Mouse (Mus musculus): ENCODE results near the gene Atp6v0a1. TPM values are rescaled to one million over a fixed set of nuclear protein-coding genes. Genes with fewer than 3 reads are reported as not detected.

Atp6v0a1 gene
- polyA plus RNA-seq, 1 experiment from 2014 or later: 143 TPM

DNA sequence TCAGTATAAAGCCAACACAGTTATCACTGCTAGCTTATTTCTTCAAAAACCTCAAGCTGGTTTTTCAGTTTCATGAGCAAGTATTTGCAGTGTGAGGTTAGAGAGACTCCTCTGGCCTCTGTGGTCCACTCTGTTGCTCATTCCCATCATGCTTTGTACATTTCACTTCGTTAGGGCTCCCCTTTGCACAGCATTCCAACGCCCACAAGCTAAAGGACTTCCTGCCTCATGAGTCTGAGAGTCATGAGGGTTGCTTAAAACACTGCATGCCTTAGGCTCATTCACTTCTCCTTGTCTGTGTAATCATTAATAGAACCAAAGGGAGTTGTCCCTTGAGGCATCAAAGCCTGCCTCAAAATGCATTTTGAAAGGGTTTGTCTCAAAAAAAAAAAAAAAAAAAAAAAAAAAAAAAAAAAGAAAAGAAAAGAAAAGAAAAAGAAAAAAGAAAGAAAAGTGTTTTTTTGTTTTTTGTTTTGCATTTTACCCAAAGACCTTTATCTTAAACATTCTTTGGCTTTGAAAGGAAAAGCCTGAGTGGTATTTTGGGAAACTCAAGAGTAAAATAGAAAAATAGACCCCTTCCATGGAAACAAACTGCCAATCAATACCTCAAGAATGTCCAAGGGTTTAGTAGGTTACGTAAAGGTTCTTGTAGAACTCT, 6.1 kb upstream of the Atp6v0a1 start:
- H3K9me3 ChIP-seq (ENCODE audit: control insufficient read depth, low read length): no peaks in the 10 kb centered on the region
- H3K27me3 ChIP-seq (ENCODE audit: control insufficient read depth, insufficient read depth, low read length): no peaks in the 10 kb centered on the region
- no peaks in the 10 kb centered on the region for H3K36me3 ChIP-seq (replicated peaks; ENCODE audit: control insufficient read depth, insufficient read depth)
- no peak overlapping the region for H3K4me3 ChIP-seq (replicated peaks; ENCODE audit: low read length)
- 41% methylated on average over 3 of the region's 3 CpGs for WGBS
- peaks cover 2% of the 10 kb centered on the region; the same call in 1 of the 2 replicates for H3K4me1 ChIP-seq (replicated peaks; ENCODE audit: control insufficient read depth, insufficient read depth, low read length)
- no peak overlapping the region for H3K27ac ChIP-seq
- DNase-seq (ENCODE audit: low spot score): no peak
- H3K4me2 ChIP-seq (replicated peaks): no peak overlapping the region
- ATAC-seq (ENCODE audit: low FRiP score): no peak
- no peak overlapping the region for H3K9ac ChIP-seq

DNA sequence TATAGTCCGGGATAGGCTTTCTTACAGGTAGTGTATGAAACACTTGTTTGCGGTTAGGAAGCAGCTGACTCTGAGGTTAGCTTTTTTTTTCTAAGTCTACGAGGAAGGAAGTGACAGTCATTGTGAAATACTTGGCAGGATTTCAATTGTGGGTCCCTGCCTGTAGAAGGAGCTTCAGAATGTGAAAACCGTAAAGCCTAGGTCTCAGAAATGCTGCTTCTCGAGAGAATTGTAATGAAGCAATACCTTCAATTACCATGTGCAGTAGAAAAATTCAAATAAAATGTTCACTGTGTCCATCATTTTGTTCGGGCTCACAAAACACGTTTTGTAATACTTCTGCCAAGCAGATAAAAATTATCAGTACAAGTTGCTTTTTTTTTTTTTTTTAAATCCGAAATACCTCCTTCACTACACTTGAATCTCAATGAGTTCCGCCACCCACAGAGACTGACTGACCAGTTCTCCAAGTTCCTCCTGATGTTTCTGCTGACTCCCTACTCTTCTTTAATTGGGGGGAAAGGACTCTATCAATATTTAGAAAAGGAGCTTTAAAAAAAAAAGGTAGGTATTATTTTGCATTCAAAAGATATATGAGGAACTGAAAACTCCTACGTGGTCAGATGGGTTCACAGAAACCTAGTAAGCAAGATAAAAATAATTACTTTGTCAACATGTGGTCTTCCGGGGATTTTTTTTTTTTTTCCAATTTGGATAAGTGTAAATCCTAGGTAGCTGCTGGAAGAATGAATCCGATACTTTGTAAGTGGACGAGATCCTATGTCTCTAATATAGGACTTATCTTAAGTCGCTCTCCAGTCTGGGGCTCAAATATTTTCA, 826 bp upstream of the Atp6v0a1 start:
- no peak for DNase-seq (ENCODE audit: low spot score)
- Histone ChIP-seq H3K27ac (peak overlapping the region; percentile 91), H3K4me1 (replicated peaks; ENCODE audit: control insufficient read depth, insufficient read depth, low read length) (peaks cover 25% of the 10 kb centered on the region), H3K4me2 (replicated peaks) (peak overlapping the region; percentile 58), H3K27me3 (ENCODE audit: control insufficient read depth, insufficient read depth, low read length) (no peaks in the 10 kb centered on the region), H3K4me3 (replicated peaks; ENCODE audit: low read length) (peak overlapping the region; percentile 64), H3K9me3 (ENCODE audit: control insufficient read depth, low read length) (no peaks in the 10 kb centered on the region), H3K9ac (peak overlapping the region; percentile 55), H3K36me3 (replicated peaks; ENCODE audit: control insufficient read depth, insufficient read depth) (peaks cover 14% of the 10 kb centered on the region)
- WGBS: 49% methylated on average over 14 of the region's 14 CpGs
- ATAC-seq (ENCODE audit: low FRiP score): no peak

DNA sequence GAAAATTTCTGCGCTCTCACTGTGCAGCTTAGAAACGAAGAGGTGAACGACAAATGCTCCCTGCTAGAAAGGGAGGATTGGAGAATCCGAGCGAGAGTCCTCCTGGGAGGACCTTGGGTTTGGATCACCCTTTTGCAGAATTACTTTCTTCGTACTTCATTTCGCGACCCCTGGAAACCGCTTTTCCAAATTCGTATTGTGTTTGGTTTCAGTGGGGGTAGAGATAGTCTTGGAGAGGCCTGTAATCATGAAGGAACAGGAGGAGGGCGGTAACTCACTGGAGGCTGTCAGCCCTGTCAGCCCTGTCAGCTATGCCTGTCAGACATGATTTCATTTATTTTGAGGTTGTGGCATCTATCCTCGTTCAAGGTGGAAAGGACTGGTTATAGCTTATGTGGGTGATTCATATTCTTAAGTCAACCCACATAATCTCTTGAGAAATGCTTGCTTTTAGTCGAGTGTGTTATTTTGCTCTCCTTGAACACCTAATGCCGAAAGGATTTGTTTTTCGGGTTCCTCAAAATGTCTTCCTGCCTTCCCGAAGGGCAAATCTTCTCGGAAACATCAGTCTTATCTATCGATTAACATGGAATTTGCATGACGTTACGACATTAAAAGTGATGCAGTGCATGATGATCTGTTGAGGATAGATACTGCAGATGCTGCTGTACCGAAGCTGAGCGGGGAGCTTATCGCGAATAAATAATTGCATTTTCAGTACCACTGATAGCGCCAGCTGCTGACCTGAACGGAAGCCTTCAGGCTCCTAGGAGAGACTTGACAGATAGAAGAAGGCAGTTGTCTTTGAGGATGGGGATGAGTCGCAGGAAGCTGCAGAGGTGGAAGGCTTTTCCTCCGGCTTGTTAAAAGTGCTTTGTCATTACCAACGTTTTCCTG, 884 bp downstream of the Atp6v0a1 start:
- Histone ChIP-seq H3K4me2 (replicated peaks) (peak overlapping the region; percentile 58), H3K9ac (peak overlapping the region; percentile 81), H3K36me3 (replicated peaks; ENCODE audit: control insufficient read depth, insufficient read depth) (peaks cover 31% of the 10 kb centered on the region), H3K4me1 (replicated peaks; ENCODE audit: control insufficient read depth, insufficient read depth, low read length) (peaks cover 25% of the 10 kb centered on the region), H3K27ac (peak overlapping the region; percentile 91), H3K9me3 (ENCODE audit: control insufficient read depth, low read length) (no peaks in the 10 kb centered on the region), H3K27me3 (ENCODE audit: control insufficient read depth, insufficient read depth, low read length) (no peaks in the 10 kb centered on the region), H3K4me3 (replicated peaks; ENCODE audit: low read length) (peak overlapping the region; percentile 64)
- peak; percentile 53 for DNase-seq (ENCODE audit: low spot score)
- WGBS: 5% methylated on average over 29 of the region's 29 CpGs
- no peak; the same call in 1 of the 2 replicates for ATAC-seq (ENCODE audit: low FRiP score)

DNA sequence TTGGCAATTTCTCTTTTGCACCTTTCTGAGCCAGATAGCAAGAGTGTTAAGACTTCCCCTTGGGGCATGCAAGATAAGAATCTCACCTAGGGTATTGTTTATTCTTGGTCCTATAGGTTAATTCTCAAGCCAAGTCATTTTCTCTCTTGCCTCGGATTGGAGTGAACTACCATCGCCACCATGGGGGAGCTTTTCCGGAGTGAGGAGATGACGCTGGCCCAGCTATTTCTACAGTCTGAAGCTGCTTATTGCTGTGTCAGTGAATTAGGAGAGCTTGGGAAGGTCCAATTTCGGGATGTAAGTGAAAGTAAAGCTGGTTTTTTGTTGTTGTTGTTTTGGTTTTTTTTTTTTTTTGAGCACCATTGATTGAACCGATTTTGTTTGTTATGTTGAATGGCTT, 2.4 kb downstream of the Atp6v0a1 start:
- peak overlapping the region; percentile 58 for H3K4me2 ChIP-seq (replicated peaks)
- no peaks in the 10 kb centered on the region for H3K27me3 ChIP-seq (ENCODE audit: control insufficient read depth, insufficient read depth, low read length)
- H3K4me3 ChIP-seq (replicated peaks; ENCODE audit: low read length): peak overlapping the region; percentile 64
- H3K9ac ChIP-seq: peak overlapping the region; percentile 81
- H3K9me3 ChIP-seq (ENCODE audit: control insufficient read depth, low read length): no peaks in the 10 kb centered on the region
- no peak for DNase-seq (ENCODE audit: low spot score)
- H3K36me3 ChIP-seq (replicated peaks; ENCODE audit: control insufficient read depth, insufficient read depth): peaks cover 45% of the 10 kb centered on the region
- peaks cover 25% of the 10 kb centered on the region for H3K4me1 ChIP-seq (replicated peaks; ENCODE audit: control insufficient read depth, insufficient read depth, low read length)
- WGBS: 79% methylated on average over 6 of the region's 6 CpGs
- peak overlapping the region; percentile 39; the same call in 1 of the 2 replicates for H3K27ac ChIP-seq
- no peak for ATAC-seq (ENCODE audit: low FRiP score)

- Histone ChIP-seq H3K4me1 (replicated peaks; ENCODE audit: control insufficient read depth, insufficient read depth, low read length) (no peaks in the 10 kb centered on the region), H3K4me3 (replicated peaks; ENCODE audit: low read length) (no peak overlapping the region), H3K27ac (no peak overlapping the region), H3K9me3 (ENCODE audit: control insufficient read depth, low read length) (no peaks in the 10 kb centered on the region), H3K9ac (no peak overlapping the region), H3K4me2 (replicated peaks) (no peak overlapping the region), H3K36me3 (replicated peaks; ENCODE audit: control insufficient read depth, insufficient read depth) (peaks cover 97% of the 10 kb centered on the region), H3K27me3 (ENCODE audit: control insufficient read depth, insufficient read depth, low read length) (no peaks in the 10 kb centered on the region)
- ATAC-seq (ENCODE audit: low FRiP score): no peak
- peak; percentile 38 for DNase-seq (ENCODE audit: low spot score)
- WGBS: 75% methylated on average over 12 of the region's 12 CpGs
Observed at GRCm38 (mm10) chr11:101023371-101023770, 14.1 kb downstream of the Atp6v0a1 start.

DNA sequence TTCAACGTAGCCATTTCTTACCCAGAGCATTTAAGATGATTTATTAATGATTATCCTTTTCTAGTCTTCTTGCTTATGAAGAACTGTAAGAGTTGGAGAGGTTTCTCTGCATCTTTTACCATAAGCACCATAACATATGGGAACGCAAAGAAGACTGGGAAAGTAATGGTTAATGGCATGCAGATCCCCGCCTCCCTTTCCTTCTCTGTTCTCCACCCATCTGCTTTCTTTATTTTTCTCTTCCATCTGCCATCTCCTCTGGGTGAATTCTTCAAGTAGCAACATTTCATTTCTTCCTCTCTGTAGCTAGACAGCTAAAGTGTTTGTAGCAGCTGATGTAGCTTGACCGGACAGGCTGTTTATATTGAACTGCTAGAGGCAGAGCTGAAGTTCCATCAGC, 14.7 kb downstream of the Atp6v0a1 start:
- 85% methylated on average over 4 of the region's 4 CpGs for WGBS
- Histone ChIP-seq H3K36me3 (replicated peaks; ENCODE audit: control insufficient read depth, insufficient read depth) (peaks cover 97% of the 10 kb centered on the region), H3K4me2 (replicated peaks) (no peak overlapping the region), H3K4me3 (replicated peaks; ENCODE audit: low read length) (no peak overlapping the region), H3K4me1 (replicated peaks; ENCODE audit: control insufficient read depth, insufficient read depth, low read length) (no peaks in the 10 kb centered on the region), H3K9ac (no peak overlapping the region), H3K27me3 (ENCODE audit: control insufficient read depth, insufficient read depth, low read length) (no peaks in the 10 kb centered on the region), H3K27ac (no peak overlapping the region), H3K9me3 (ENCODE audit: control insufficient read depth, low read length) (no peaks in the 10 kb centered on the region)
- no peak for ATAC-seq (ENCODE audit: low FRiP score)
- DNase-seq (ENCODE audit: low spot score): no peak

GRCm38 (mm10) chr11:101027121-101027520, 17.9 kb downstream of the Atp6v0a1 start:
- H3K4me2 ChIP-seq (replicated peaks): no peak overlapping the region
- no peak overlapping the region for H3K27ac ChIP-seq
- H3K36me3 ChIP-seq (replicated peaks; ENCODE audit: control insufficient read depth, insufficient read depth): peaks cover 96% of the 10 kb centered on the region
- ATAC-seq (ENCODE audit: low FRiP score) (no peak), DNase-seq (ENCODE audit: low spot score) (no peak)
- no peak overlapping the region for H3K4me3 ChIP-seq (replicated peaks; ENCODE audit: low read length)
- H3K4me1 ChIP-seq (replicated peaks; ENCODE audit: control insufficient read depth, insufficient read depth, low read length): no peaks in the 10 kb centered on the region
- 93% methylated on average over 11 of the region's 11 CpGs for WGBS
- no peaks in the 10 kb centered on the region for H3K9me3 ChIP-seq (ENCODE audit: control insufficient read depth, low read length)
- H3K27me3 ChIP-seq (ENCODE audit: control insufficient read depth, insufficient read depth, low read length): no peaks in the 10 kb centered on the region
- H3K9ac ChIP-seq: no peak overlapping the region

DNA sequence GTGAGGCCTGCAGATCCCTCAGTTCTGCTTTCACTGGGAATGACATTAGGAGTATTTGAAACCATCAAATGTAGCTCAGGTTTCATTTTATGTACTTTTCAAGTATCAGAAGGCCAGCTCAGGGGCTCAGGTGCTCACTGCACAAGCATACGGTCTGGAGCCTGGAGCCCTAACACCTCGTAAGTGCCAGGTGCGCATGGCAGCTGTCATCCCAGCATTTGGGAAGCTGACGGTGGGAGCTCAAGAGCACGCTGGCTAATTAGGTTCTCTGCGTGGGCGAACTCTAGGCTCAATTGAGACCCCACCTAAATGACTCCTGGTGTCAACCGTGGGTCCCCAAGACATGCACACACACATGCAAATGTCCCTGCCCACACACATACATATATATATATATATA, 20.1 kb downstream of the Atp6v0a1 start:
- no peak overlapping the region for H3K9ac ChIP-seq
- no peaks in the 10 kb centered on the region for H3K4me1 ChIP-seq (replicated peaks; ENCODE audit: control insufficient read depth, insufficient read depth, low read length)
- H3K27me3 ChIP-seq (ENCODE audit: control insufficient read depth, insufficient read depth, low read length): no peaks in the 10 kb centered on the region
- no peak for DNase-seq (ENCODE audit: low spot score)
- no peak overlapping the region for H3K4me3 ChIP-seq (replicated peaks; ENCODE audit: low read length)
- ATAC-seq (ENCODE audit: low FRiP score): no peak
- H3K27ac ChIP-seq: no peak overlapping the region
- 88% methylated on average over 8 of the region's 8 CpGs for WGBS
- H3K4me2 ChIP-seq (replicated peaks): no peak overlapping the region
- H3K36me3 ChIP-seq (replicated peaks; ENCODE audit: control insufficient read depth, insufficient read depth): peaks cover 97% of the 10 kb centered on the region
- H3K9me3 ChIP-seq (ENCODE audit: control insufficient read depth, low read length): no peaks in the 10 kb centered on the region

Measured in hindbrain, embryonic 14.5 days (tissue).